Mouse (Mus musculus) liver, postnatal 0 days (tissue): ENCODE measurements around the gene Gpcpd1. TPM values are rescaled to one million over a fixed set of nuclear protein-coding genes. Genes with fewer than 3 reads are reported as not detected.

Experiments
- ATAC-seq: fragments of 200-750 bp; cut with Nextera tagmentation; 2 replicates; pipeline ENCODE4 v1.8.0; 2017; ENCODE audit warnings: mild to moderate bottlenecking, moderate library complexity
- DNase-seq: peaks from one replicate; pipeline ENCODE4 v3.0.0-alpha.2; 2016
- H3K27ac ChIP-seq: fragments of 300-500 bp; sonication (generic); 2 replicates; pipeline ENCODE4 v1.5.1; 2014; ENCODE audit warnings: antibody characterized with exemption, moderate library complexity, mild to moderate bottlenecking, low read depth
- H3K27me3 ChIP-seq: fragments of 300-500 bp; sonication (generic); 2 replicates; pipeline ENCODE4 v1.6.1; 2014; ENCODE audit warnings: low read length, control low read depth, mixed read lengths; ENCODE audit not compliant: insufficient read depth
- H3K36me3 ChIP-seq: fragments of 300-500 bp; sonication (generic); replicated peaks from 2 replicates; pipeline ENCODE4 v1.6.1; 2014; ENCODE audit warnings: mild to moderate bottlenecking, control low read depth, low read length, moderate library complexity, mixed read lengths; ENCODE audit not compliant: insufficient read depth
- H3K4me1 ChIP-seq: fragments of 300-500 bp; sonication (generic); 2 replicates; pipeline ENCODE4 v1.6.1; 2014; ENCODE audit warnings: antibody characterized with exemption, mild to moderate bottlenecking, control low read depth; ENCODE audit not compliant: insufficient read depth
- H3K4me2 ChIP-seq: fragments of 300-500 bp; sonication (generic); 2 replicates; pipeline ENCODE4 v1.6.1; 2014; ENCODE audit warnings: low read depth, mild to moderate bottlenecking, low read length, moderate library complexity, mixed read lengths
- H3K4me3 ChIP-seq: fragments of 300-500 bp; sonication (generic); 2 replicates; pipeline ENCODE4 v1.5.1; 2014; ENCODE audit warnings: low read depth, low read length
- H3K9ac ChIP-seq: fragments of 300-500 bp; sonication (generic); replicated peaks from 2 replicates; pipeline ENCODE4 v1.6.1; 2014; ENCODE audit warnings: mild to moderate bottlenecking, moderate library complexity
- H3K9me3 ChIP-seq: fragments of 300-500 bp; sonication (generic); 2 replicates; pipeline ENCODE4 v1.6.1; 2016; ENCODE audit warnings: mild to moderate bottlenecking, control low read depth, low read length, mixed read lengths
- CTCF ChIP-seq: sonication (generic); IDR thresholded peaks from 2 replicates; pipeline ENCODE4 v1.5.1; 2016; ENCODE audit warnings: antibody characterized with exemption, low read depth
- EP300 ChIP-seq: IDR thresholded peaks from 2 replicates; pipeline ENCODE4 v1.6.1; 2016; ENCODE audit warnings: antibody characterized with exemption, low read depth, mild to moderate bottlenecking
- WGBS: fragments of 180-500 bp; shearing (Covaris S2); extraction: QIAGEN DNeasy Blood & Tissue Kit; methylation state at CpG from one replicate; pipeline ENCODE4 v1.1.7; 2014; ENCODE audit not compliant: insufficient replicate concordance; 5-methylcytosine and 5-hydroxymethylcytosine counted together
- polyA plus RNA-seq: library from polyadenylated mRNA; unstranded; fragments of >200 nt; fragmentation: Nextera tagmentation; extraction: Ambion mirVana; gene quantifications from 2 replicates; pipeline ENCODE4 v1.2.1, GENCODE M21; 2015

Gpcpd1 gene
- polyA plus RNA-seq, 1 experiment from 2014 or later: 65.8 TPM

DNA sequence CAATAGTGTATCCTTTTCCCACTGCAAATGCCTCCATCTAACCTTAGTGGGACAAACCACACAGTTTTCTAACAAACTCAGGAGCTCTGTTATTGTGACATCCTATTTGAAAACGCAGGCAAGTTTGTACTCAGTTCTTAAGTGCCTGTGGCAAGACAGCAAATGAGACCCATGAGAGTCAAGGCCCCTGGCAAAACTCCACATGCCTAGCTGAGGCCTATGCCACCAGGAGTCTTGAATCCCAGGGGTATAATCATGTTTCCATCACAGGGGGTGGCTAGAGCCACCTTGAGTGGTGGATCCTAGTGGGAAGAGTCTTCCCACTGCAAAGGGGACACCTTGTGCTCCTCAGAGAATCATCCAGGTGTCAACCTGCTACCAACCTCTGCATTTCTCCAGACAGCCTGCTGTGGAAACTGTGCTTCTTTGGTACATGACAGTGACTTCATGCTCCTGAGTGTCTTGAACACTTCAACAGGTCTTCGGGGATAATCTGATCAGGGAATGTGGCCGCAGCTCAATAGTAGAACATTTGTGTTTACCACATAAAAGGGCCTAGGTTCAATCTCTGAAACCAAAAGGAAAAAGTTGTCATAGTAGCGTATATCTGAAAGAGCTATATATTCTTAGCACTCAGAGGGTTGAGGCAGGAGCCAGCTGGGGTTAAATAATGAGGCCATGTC, 24.2 kb upstream of the Gpcpd1 start:
- no peaks in the 10 kb centered on the region for H3K36me3 ChIP-seq
- TF ChIP-seq CTCF: no peak
- TF ChIP-seq EP300: no peak
- H3K4me2 ChIP-seq: no peak overlapping the region
- DNase-seq: no peak
- no peaks in the 10 kb centered on the region; the same call in 1 of the 2 replicates for H3K9me3 ChIP-seq
- no peak for ATAC-seq
- no peaks in the 10 kb centered on the region for H3K27me3 ChIP-seq
- H3K9ac ChIP-seq: no peak overlapping the region
- peaks cover 7% of the 10 kb centered on the region for H3K4me1 ChIP-seq
- H3K4me3 ChIP-seq: no peak overlapping the region
- WGBS: 76% methylated on average over 4 of the region's 4 CpGs
- no peak overlapping the region for H3K27ac ChIP-seq

- Histone ChIP-seq H3K4me3 (no peak overlapping the region), H3K9me3 (no peaks in the 10 kb centered on the region; the same call in 1 of the 2 replicates), H3K27me3 (no peaks in the 10 kb centered on the region), H3K4me2 (no peak overlapping the region), H3K4me1 (peaks cover 9% of the 10 kb centered on the region), H3K36me3 (no peaks in the 10 kb centered on the region), H3K27ac (no peak overlapping the region), H3K9ac (no peak overlapping the region)
- no peak for DNase-seq
- 52% methylated on average over 10 of the region's 10 CpGs for WGBS
- ATAC-seq: peak; percentile 77
- TF ChIP-seq CTCF (peak; percentile 23; the same call in 1 of the 2 replicates), EP300 (no peak)
These were observed 19.9 kb upstream of the Gpcpd1 start for GRCm38 (mm10) chr2:132607141-132608093.

- no peak for ATAC-seq
- no peak overlapping the region for H3K27ac ChIP-seq
- no peaks in the 10 kb centered on the region for H3K27me3 ChIP-seq
- H3K9ac ChIP-seq: no peak overlapping the region
- H3K4me3 ChIP-seq: no peak overlapping the region
- TF ChIP-seq EP300: no peak
- no peak for TF ChIP-seq CTCF
- 51% methylated on average over 5 of the region's 5 CpGs for WGBS
- DNase-seq: no peak
- H3K4me1 ChIP-seq: peaks cover 9% of the 10 kb centered on the region
- no peaks in the 10 kb centered on the region; the same call in 1 of the 2 replicates for H3K9me3 ChIP-seq
- no peak overlapping the region for H3K4me2 ChIP-seq
- H3K36me3 ChIP-seq: no peaks in the 10 kb centered on the region
These were observed 18.4 kb upstream of the Gpcpd1 start for GRCm38 (mm10) chr2:132605795-132606563.

- Histone ChIP-seq H3K4me2 (no peak overlapping the region), H3K27me3 (no peaks in the 10 kb centered on the region), H3K36me3 (no peaks in the 10 kb centered on the region), H3K9me3 (no peaks in the 10 kb centered on the region; the same call in 1 of the 2 replicates), H3K27ac (no peak overlapping the region), H3K4me3 (no peak overlapping the region), H3K9ac (no peak overlapping the region), H3K4me1 (peaks cover 9% of the 10 kb centered on the region)
- WGBS: 74% methylated on average over 4 of the region's 4 CpGs
- no peak for ATAC-seq
- no peak for TF ChIP-seq CTCF
- TF ChIP-seq EP300: no peak
- DNase-seq: no peak
These were observed 17.4 kb upstream of the Gpcpd1 start for GRCm38 (mm10) chr2:132604922-132605321.

DNA sequence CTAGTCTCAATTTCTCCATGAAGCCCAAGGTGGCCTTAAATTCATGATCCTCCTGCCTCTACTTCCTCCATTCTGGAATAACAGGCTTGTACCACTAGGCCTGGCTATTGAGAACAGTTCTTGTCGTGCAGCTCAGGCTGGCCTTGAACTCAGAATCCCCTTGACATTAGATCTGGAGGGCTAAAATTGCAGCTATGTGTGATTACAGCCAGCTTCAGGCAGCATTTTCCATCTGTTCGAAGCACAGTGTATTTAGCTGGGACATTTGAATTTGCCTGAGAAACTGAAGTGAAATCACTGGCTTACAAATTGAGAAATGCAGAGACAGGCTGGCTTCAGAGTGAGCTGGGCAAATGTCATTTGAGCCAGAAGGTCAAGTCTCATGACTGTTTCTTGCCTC, 16.2 kb upstream of the Gpcpd1 start:
- H3K4me1 ChIP-seq: peaks cover 12% of the 10 kb centered on the region
- H3K4me3 ChIP-seq: no peak overlapping the region
- DNase-seq (no peak), ATAC-seq (no peak)
- H3K9ac ChIP-seq: no peak overlapping the region
- no peaks in the 10 kb centered on the region for H3K9me3 ChIP-seq
- H3K36me3 ChIP-seq: no peaks in the 10 kb centered on the region
- TF ChIP-seq CTCF: no peak
- TF ChIP-seq EP300: no peak
- 63% methylated on average over 2 of the region's 2 CpGs for WGBS
- H3K27ac ChIP-seq: no peak overlapping the region
- H3K27me3 ChIP-seq: no peaks in the 10 kb centered on the region
- no peak overlapping the region for H3K4me2 ChIP-seq

GRCm38 (mm10) chr2:132601777-132602176, 14.2 kb upstream of the Gpcpd1 start:
- Histone ChIP-seq H3K4me2 (no peak overlapping the region), H3K4me1 (peaks cover 18% of the 10 kb centered on the region), H3K27me3 (no peaks in the 10 kb centered on the region), H3K27ac (peak overlapping the region; percentile 66), H3K4me3 (no peak overlapping the region), H3K9ac (no peak overlapping the region), H3K36me3 (no peaks in the 10 kb centered on the region), H3K9me3 (no peaks in the 10 kb centered on the region)
- no peak for ATAC-seq
- no peak for DNase-seq
- TF ChIP-seq EP300 (no peak), CTCF (no peak)
